Mouse (Mus musculus): ENCODE measurements around the gene Olfr810. TPM values are rescaled to one million over a fixed set of nuclear protein-coding genes. Genes with fewer than 3 reads are reported as not detected.

Olfr810 gene
- not detected in 2 replicates for polyA plus RNA-seq (2015; fragmentation: Nextera tagmentation; extraction: Ambion mirVana)

DNA sequence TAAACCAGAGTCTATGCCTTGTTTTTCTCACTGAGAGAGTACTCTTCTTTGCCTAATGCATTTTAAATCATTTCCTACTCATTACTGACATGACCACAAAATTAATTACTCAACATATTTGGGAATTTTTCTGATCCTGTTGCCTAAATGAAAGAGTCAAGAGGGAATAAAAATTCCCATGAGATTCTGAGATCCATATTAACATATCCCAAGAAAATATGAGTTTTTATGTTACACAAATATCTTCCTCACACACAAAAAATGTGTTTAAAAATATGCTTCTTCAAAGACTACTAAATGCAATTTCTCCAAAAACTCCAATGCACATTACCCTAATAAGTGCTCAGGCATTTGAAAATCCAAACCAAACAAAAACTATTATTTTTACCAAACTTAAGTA, at the start of gene Olfr810:
Gene Olfr810, minus strand, starts transcription at position 101 of the 400 bp plus-strand sequence.
- H3K36me3 ChIP-seq, result no peaks in the 10 kb centered on the region
- no peak for ATAC-seq (ENCODE audit: insufficient read depth, low FRiP score, low read depth)
- H3K9me3 ChIP-seq, result no peaks in the 10 kb centered on the region
- H3K27ac ChIP-seq, result no peak within 1 kb of the TSS
- no peaks in the 10 kb centered on the region for H3K27me3 ChIP-seq (replicated peaks)
- no peak within 1 kb of the TSS for H3K9ac ChIP-seq
- H3K4me3 ChIP-seq (replicated peaks), result no peak within 1 kb of the TSS
- no peak within 1 kb of the TSS for H3K4me2 ChIP-seq
- H3K4me1 ChIP-seq, result no peaks in the 10 kb centered on the region

DNA sequence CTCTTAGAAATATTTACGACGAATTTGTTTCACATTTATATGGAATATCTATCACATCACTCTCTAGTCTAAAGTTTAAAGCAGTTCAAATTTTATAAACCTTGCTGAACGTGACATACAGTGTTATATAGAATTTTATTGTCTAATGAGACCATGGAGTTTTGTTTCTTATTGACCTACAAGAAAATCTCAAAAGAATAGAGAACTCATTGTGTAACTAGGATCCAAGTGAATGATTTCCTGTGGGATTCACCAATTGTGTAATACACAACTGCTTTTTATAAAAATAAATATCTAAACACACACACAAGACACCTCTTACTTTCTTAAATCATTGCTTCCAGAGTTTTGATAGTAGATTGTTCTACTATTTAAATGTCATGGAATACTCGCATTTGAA, 9.6 kb upstream of the Olfr810 start, which contains the start of gene Olfr811:
Gene Olfr811, minus strand, starts transcription at position 101 of the 400 bp plus-strand sequence.
- no peak within 1 kb of the TSS for H3K9ac ChIP-seq
- WGBS, result 79% methylated on average over 4 of the region's 4 CpGs
- no peaks in the 10 kb centered on the region for H3K9me3 ChIP-seq
- no peaks in the 10 kb centered on the region for H3K4me1 ChIP-seq
- H3K4me3 ChIP-seq (replicated peaks), result no peak within 1 kb of the TSS
- H3K27ac ChIP-seq, result no peak within 1 kb of the TSS
- ATAC-seq (ENCODE audit: insufficient read depth, low FRiP score, low read depth), result no peak
- no peaks in the 10 kb centered on the region for H3K36me3 ChIP-seq
- no peaks in the 10 kb centered on the region for H3K27me3 ChIP-seq (replicated peaks)
- no peak within 1 kb of the TSS for H3K4me2 ChIP-seq

DNA sequence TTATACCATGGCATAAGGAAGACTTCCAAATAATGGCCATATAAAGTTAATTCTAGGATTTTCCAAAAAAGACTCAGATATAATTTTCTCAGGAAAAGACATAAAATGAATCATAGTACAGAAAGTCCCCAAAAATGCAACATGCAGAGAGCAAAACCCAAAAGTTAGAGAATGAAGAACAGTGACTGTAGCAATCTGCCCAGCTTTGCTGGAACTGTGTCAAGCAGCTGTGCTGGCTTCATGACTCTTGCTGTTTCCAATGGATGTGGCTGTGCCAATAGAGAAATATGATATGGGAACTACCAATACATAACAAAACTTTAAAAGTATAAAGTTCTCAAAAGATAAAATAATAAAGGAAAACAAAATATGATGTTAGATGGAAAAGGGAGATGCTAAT, 16.6 kb downstream of the Olfr810 start:
- H3K4me1 ChIP-seq, result no peaks in the 10 kb centered on the region
- H3K4me3 ChIP-seq (replicated peaks), result no peak overlapping the region
- H3K27me3 ChIP-seq (replicated peaks), result no peaks in the 10 kb centered on the region
- H3K9me3 ChIP-seq, result no peaks in the 10 kb centered on the region
- no peak for ATAC-seq (ENCODE audit: insufficient read depth, low FRiP score, low read depth)
- H3K9ac ChIP-seq, result no peak overlapping the region
- no peak overlapping the region for H3K4me2 ChIP-seq
- H3K36me3 ChIP-seq, result no peaks in the 10 kb centered on the region
- H3K27ac ChIP-seq, result no peak overlapping the region

DNA sequence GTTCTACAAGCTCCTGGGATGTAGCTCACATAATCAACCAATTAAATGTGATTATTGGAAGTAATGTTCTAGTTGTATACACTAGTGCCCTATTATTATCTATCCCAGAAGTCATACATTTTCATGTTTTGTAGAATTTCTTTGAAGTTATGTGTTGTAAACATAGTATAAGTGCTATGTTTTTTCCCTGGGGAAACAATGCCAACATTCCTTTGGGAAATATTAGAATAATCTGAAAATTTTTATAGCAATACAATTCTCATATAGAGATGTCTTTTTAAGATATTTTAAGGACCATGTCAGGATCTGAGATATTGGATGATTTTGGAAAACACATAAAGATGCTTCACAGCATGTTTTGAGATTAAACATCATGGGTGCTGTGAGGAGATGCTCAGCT, 20.4 kb downstream of the Olfr810 start, which contains the start of gene Olfr809:
Gene Olfr809, plus strand, starts transcription at position 301 of the 400 bp plus-strand sequence.
- Histone ChIP-seq H3K9me3 (no peaks in the 10 kb centered on the region), H3K4me1 (no peaks in the 10 kb centered on the region), H3K4me2 (no peak within 1 kb of the TSS), H3K9ac (no peak within 1 kb of the TSS), H3K4me3 (replicated peaks) (no peak within 1 kb of the TSS), H3K27me3 (replicated peaks) (no peaks in the 10 kb centered on the region), H3K27ac (no peak within 1 kb of the TSS), H3K36me3 (no peaks in the 10 kb centered on the region)
- ATAC-seq (ENCODE audit: insufficient read depth, low FRiP score, low read depth), result no peak

DNA sequence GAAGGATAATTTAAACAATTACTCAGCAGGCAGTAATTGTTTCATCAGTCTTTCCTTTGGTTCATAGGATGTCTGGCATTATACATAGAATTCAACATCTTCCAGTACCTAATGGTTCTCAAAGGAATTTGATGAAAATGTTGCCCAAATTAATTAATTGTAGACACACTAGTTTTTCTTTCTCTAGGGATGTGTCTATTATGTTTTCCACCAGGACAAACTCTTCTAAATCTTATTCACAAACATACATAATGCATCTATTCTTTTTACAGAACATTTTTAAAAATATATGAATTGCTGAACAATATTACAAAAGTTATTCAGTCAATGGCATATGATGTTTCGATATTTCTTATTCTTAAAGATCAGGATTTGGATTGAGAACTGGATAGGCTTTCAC, 29.5 kb downstream of the Olfr810 start, which contains the start of gene Olfr808:
Gene Olfr808, plus strand, starts transcription at position 301 of the 400 bp plus-strand sequence.
- no peak for ATAC-seq (ENCODE audit: insufficient read depth, low FRiP score, low read depth)
- Histone ChIP-seq H3K27ac (no peak within 1 kb of the TSS), H3K36me3 (no peaks in the 10 kb centered on the region), H3K4me1 (no peaks in the 10 kb centered on the region), H3K4me3 (replicated peaks) (no peak within 1 kb of the TSS), H3K27me3 (replicated peaks) (no peaks in the 10 kb centered on the region), H3K9ac (no peak within 1 kb of the TSS), H3K9me3 (no peaks in the 10 kb centered on the region), H3K4me2 (no peak within 1 kb of the TSS)
- WGBS, result 87% methylated on average over 1 of the region's 1 CpGs

DNA sequence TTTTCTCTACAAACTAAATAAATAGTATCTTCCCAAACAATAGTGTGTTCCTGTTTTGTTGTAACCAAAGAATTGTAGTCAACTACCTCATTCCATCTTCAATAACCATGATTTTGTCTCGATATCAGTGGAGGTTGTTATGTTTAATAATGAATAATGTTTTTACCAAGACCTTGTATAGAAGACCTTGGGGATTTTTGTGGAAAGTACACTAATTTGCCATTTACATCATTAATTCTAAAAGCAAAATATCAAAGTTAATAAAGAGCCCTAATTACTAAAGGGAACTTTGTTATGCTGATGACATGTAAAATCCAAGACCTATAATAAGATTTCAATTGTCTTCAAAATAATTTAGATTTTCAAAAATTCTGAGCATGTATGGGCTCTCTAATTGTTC, 37.0 kb downstream of the Olfr810 start, which contains the start of gene Olfr807:
Gene Olfr807, minus strand, starts transcription at position 101 of the 400 bp plus-strand sequence.
- WGBS, result 81% methylated on average over 1 of the region's 1 CpGs
- H3K27ac ChIP-seq, result no peak within 1 kb of the TSS
- H3K9ac ChIP-seq, result no peak within 1 kb of the TSS
- H3K9me3 ChIP-seq, result no peaks in the 10 kb centered on the region
- no peak within 1 kb of the TSS for H3K4me2 ChIP-seq
- no peaks in the 10 kb centered on the region for H3K27me3 ChIP-seq (replicated peaks)
- no peaks in the 10 kb centered on the region for H3K36me3 ChIP-seq
- no peaks in the 10 kb centered on the region for H3K4me1 ChIP-seq
- H3K4me3 ChIP-seq (replicated peaks), result no peak within 1 kb of the TSS
- ATAC-seq (ENCODE audit: insufficient read depth, low FRiP score, low read depth), result no peak

DNA sequence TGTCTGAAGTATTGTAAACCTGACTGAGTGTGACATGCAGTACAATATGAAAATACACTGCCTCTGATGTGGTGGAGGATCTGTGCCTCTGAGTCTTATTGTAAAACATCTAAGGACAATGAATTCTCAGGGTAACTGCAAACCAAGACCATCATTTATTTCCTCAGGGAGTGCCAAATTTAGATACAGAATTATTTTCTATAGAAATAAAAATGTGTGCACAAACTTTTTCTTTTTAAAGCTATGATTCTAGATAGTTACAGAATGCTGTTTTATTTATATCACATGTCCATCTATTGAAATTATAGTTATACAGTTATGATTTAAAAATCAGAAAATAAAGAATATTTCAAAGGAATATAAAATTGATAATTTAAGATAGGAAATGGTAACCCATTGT, 52.9 kb downstream of the Olfr810 start, which contains the start of gene Olfr806:
Gene Olfr806, minus strand, starts transcription at position 101 of the 400 bp plus-strand sequence.
- no peak within 1 kb of the TSS for H3K9ac ChIP-seq
- H3K4me2 ChIP-seq, result no peak within 1 kb of the TSS
- no peaks in the 10 kb centered on the region for H3K9me3 ChIP-seq
- no peak within 1 kb of the TSS for H3K4me3 ChIP-seq (replicated peaks)
- H3K4me1 ChIP-seq, result no peaks in the 10 kb centered on the region
- no peak for ATAC-seq (ENCODE audit: insufficient read depth, low FRiP score, low read depth)
- H3K27ac ChIP-seq, result no peak within 1 kb of the TSS
- no peaks in the 10 kb centered on the region for H3K27me3 ChIP-seq (replicated peaks)
- no peaks in the 10 kb centered on the region for H3K36me3 ChIP-seq

Other genes starting within 250 kb of the Olfr810 start
- gene Olfr794, start 227.3 kb downstream of the Olfr810 start, polyA plus RNA-seq (2015; fragmentation: Nextera tagmentation; extraction: Ambion mirVana), result not detected in 2 replicates
- not detected in 2 replicates for gene Olfr796, start 182.3 kb downstream of the Olfr810 start, polyA plus RNA-seq (2015; fragmentation: Nextera tagmentation; extraction: Ambion mirVana)
- not detected in 2 replicates for gene Olfr798, start 167.0 kb downstream of the Olfr810 start, polyA plus RNA-seq (2015; fragmentation: Nextera tagmentation; extraction: Ambion mirVana)
- not detected in 2 replicates for gene Olfr799, start 157.4 kb downstream of the Olfr810 start, polyA plus RNA-seq (2015; fragmentation: Nextera tagmentation; extraction: Ambion mirVana)
- gene Olfr800, start 137.2 kb downstream of the Olfr810 start, polyA plus RNA-seq (2015; fragmentation: Nextera tagmentation; extraction: Ambion mirVana), result not detected in 2 replicates
- gene Olfr801, start 121.1 kb downstream of the Olfr810 start, polyA plus RNA-seq (2015; fragmentation: Nextera tagmentation; extraction: Ambion mirVana), result not detected in 2 replicates
- not detected in 2 replicates for gene Olfr802, start 106.7 kb downstream of the Olfr810 start, polyA plus RNA-seq (2015; fragmentation: Nextera tagmentation; extraction: Ambion mirVana)
- gene Olfr803, start 100.6 kb downstream of the Olfr810 start, polyA plus RNA-seq (2015; fragmentation: Nextera tagmentation; extraction: Ambion mirVana), result not detected in 2 replicates
- not detected in 2 replicates for gene Olfr804, start 91.7 kb downstream of the Olfr810 start, polyA plus RNA-seq (2015; fragmentation: Nextera tagmentation; extraction: Ambion mirVana)
- gene Olfr805, start 65.5 kb downstream of the Olfr810 start, polyA plus RNA-seq (2015; fragmentation: Nextera tagmentation; extraction: Ambion mirVana), result not detected in 2 replicates
- gene Olfr806, start 53.0 kb downstream of the Olfr810 start, polyA plus RNA-seq (2015; fragmentation: Nextera tagmentation; extraction: Ambion mirVana), result not detected in 2 replicates
- gene Olfr807, start 37.1 kb downstream of the Olfr810 start, polyA plus RNA-seq (2015; fragmentation: Nextera tagmentation; extraction: Ambion mirVana), result not detected in 2 replicates
- gene Olfr808, start 29.4 kb downstream of the Olfr810 start, polyA plus RNA-seq (2015; fragmentation: Nextera tagmentation; extraction: Ambion mirVana), result not detected in 2 replicates
- gene Olfr809, start 20.3 kb downstream of the Olfr810 start, polyA plus RNA-seq (2015; fragmentation: Nextera tagmentation; extraction: Ambion mirVana), result not detected in 2 replicates
- not detected in 2 replicates for gene Olfr811, start 9.5 kb upstream of the Olfr810 start, polyA plus RNA-seq (2015; fragmentation: Nextera tagmentation; extraction: Ambion mirVana)
- gene Olfr812, start 51.2 kb upstream of the Olfr810 start, polyA plus RNA-seq (2015; fragmentation: Nextera tagmentation; extraction: Ambion mirVana), result not detected in 2 replicates
- gene Olfr813, start 60.5 kb upstream of the Olfr810 start, polyA plus RNA-seq (2015; fragmentation: Nextera tagmentation; extraction: Ambion mirVana), result not detected in 2 replicates
- not detected in 2 replicates for gene Olfr814, start 84.9 kb upstream of the Olfr810 start, polyA plus RNA-seq (2015; fragmentation: Nextera tagmentation; extraction: Ambion mirVana)
- not detected in 2 replicates for gene Olfr815, start 111.0 kb upstream of the Olfr810 start, polyA plus RNA-seq (2015; fragmentation: Nextera tagmentation; extraction: Ambion mirVana)
- gene Olfr816, start 120.7 kb upstream of the Olfr810 start, polyA plus RNA-seq (2015; fragmentation: Nextera tagmentation; extraction: Ambion mirVana), result not detected in 2 replicates
- gene Olfr818, start 154.2 kb upstream of the Olfr810 start, polyA plus RNA-seq (2015; fragmentation: Nextera tagmentation; extraction: Ambion mirVana), result not detected in 2 replicates
- gene Olfr819, start 172.3 kb upstream of the Olfr810 start, polyA plus RNA-seq (2015; fragmentation: Nextera tagmentation; extraction: Ambion mirVana), result not detected in 2 replicates
- not detected in 2 replicates for gene Olfr247, start 181.2 kb upstream of the Olfr810 start, polyA plus RNA-seq (2015; fragmentation: Nextera tagmentation; extraction: Ambion mirVana)
- not detected in 2 replicates for gene Gm10310, start 190.1 kb upstream of the Olfr810 start, polyA plus RNA-seq (2015; fragmentation: Nextera tagmentation; extraction: Ambion mirVana)
- gene Olfr820, start 217.7 kb upstream of the Olfr810 start, polyA plus RNA-seq (2015; fragmentation: Nextera tagmentation; extraction: Ambion mirVana), result not detected in 2 replicates
- not detected in 2 replicates for gene Olfr821, start 235.4 kb upstream of the Olfr810 start, polyA plus RNA-seq (2015; fragmentation: Nextera tagmentation; extraction: Ambion mirVana)

Measured in stomach, embryonic 15.5 days (tissue).